Mouse (Mus musculus) liver, postnatal 0 days (tissue): Measurements from ENCODE around the gene Gtsf1l.

Experiments used
- CTCF ChIP-seq: sonication (generic); IDR thresholded peaks from 2 replicates; pipeline ENCODE4 v1.5.1; 2016; ENCODE audit warnings: antibody characterized with exemption, low read depth
- EP300 ChIP-seq: IDR thresholded peaks from 2 replicates; pipeline ENCODE4 v1.6.1; 2016; ENCODE audit warnings: antibody characterized with exemption, low read depth, mild to moderate bottlenecking

DNA sequence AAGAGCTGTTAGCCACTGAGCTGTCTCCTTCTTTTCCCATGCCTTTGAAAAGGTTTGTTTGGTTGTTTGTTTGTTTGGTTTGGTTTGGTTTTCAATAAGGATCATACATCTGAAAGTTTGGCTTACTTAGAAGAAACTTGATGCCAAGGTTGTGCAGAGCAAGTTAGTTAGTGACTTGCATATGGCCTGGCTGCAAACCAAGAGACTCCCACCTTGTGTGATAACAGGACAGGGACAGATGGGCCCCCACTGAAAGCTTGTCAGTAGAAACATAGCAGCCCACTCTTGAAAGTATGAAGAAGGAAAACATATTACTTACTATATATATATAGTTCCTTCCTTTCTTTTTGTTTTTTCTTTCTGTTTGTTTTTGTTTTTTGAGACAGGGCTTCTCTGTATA is 49.3 kb upstream of the Gtsf1l start:
- no peak for TF ChIP-seq CTCF
- no peak for TF ChIP-seq EP300
